In genomic region chr10:96294666-96295065, GRCm38 (mm10) we compare ENCODE assay signal across 12 mouse cellular contexts.
DNase-seq lines count a peak whose midpoint lies in the region; ATAC-seq and TF ChIP-seq lines count a peak whose summit lies in the region.
"Had no signal": no experiment of that assay in that cellular context is flagged by ENCODE, and none has a peak within 500 bp of the region (broad histone marks: within the 10 kb centered on the region; RNA-seq: fewer than 3 reads in every experiment).

No protein-coding gene starts in this region.

- no peak overlapping the region for H3K4me3 ChIP-seq in layer of hippocampus, adult 2 months
- no peak overlapping the region for H3K4me3 ChIP-seq in myocyte
- H3K4me3 ChIP-seq: embryonic facial prominence, embryonic 13.5 days; liver, embryonic 13.5 days had no signal

- no peaks in the 10 kb centered on the region for H3K79me2 ChIP-seq in myocyte (ENCODE audit: control insufficient read depth, insufficient read depth)

- no peaks in the 10 kb centered on the region for H3K27me3 ChIP-seq in myocyte (ENCODE audit: control insufficient read depth, insufficient read depth, insufficient read length)
- H3K27me3 ChIP-seq: embryonic facial prominence, embryonic 13.5 days; liver, embryonic 13.5 days had no signal

- peak; percentile 27 for DNase-seq in layer of hippocampus, adult 9-11 months
- DNase-seq in layer of hippocampus, adult 2 months (ENCODE audit: low spot score in 2 of 2) = no peak
- peak; percentile 2 for DNase-seq in adrenal gland, postnatal 25 days
- no peak for DNase-seq in layer of hippocampus, adult 8-10 months (ENCODE audit: low spot score in 2 of 2)
- no peak for DNase-seq in urinary bladder, postnatal 25 days (ENCODE audit: low spot score)
- DNase-seq in thymus, adult 18-20 months = no peak
- DNase-seq: liver, embryonic 13.5 days; right cerebral cortex, adult 18-20 months had no signal

- ATAC-seq in hematopoietic stem cell, adult 5-6 weeks (replicated peaks in 1 of 2; ENCODE audit: insufficient read depth in 1 of 2, low FRiP score in 2 of 2, low TSS enrichment in 1 of 2, low read depth in 1 of 2, poor library complexity in 2 of 2, severe bottlenecking in 2 of 2) = peak; percentile 48 to 65; a peak in 3 of 4 replicates

- H3K36me3 ChIP-seq in myocyte (ENCODE audit: control insufficient read depth, insufficient read depth) = no peaks in the 10 kb centered on the region
- H3K36me3 ChIP-seq: embryonic facial prominence, embryonic 13.5 days; G1E; liver, embryonic 13.5 days had no signal

- no peak for TF ChIP-seq CTCF in layer of hippocampus, adult 2 months (conservative IDR thresholded peaks at IDR 0.05)

- peak overlapping the region; percentile 15 for H3K4me2 ChIP-seq in myocyte (ENCODE audit: low read depth)
- H3K4me2 ChIP-seq: embryonic facial prominence, embryonic 13.5 days; liver, embryonic 13.5 days had no signal

- no peak overlapping the region for H3K27ac ChIP-seq in layer of hippocampus, adult 2 months
- H3K27ac ChIP-seq: embryonic facial prominence, embryonic 13.5 days; liver, embryonic 13.5 days had no signal

- TF ChIP-seq POLR2A in myocyte (IDR thresholded peaks at IDR 0.05; ENCODE audit: insufficient read length, low read depth) = no peak

- no peak overlapping the region for H3ac ChIP-seq in myocyte (ENCODE audit: control insufficient read depth, insufficient read length)

TF ChIP-seq in myocyte, 11 proteins besides CTCF, POLR2A, EP300 and RAD21:
- TF ChIP-seq E2F4 (IDR thresholded peaks at IDR 0.05; ENCODE audit: insufficient read depth) (no peak), TCF12 (IDR thresholded peaks at IDR 0.05; ENCODE audit: insufficient read depth, poor library complexity, severe bottlenecking) (no peak), POLR2AphosphoS2 (IDR thresholded peaks at IDR 0.05; ENCODE audit: insufficient read length, low read depth) (no peak), MYOD1 (IDR thresholded peaks at IDR 0.05; ENCODE audit: control insufficient read depth in 1 of 3, insufficient read length in 2 of 3, low read depth in 2 of 3) (no peak), CEBPB (IDR thresholded peaks at IDR 0.05; ENCODE audit: insufficient read depth, poor library complexity, severe bottlenecking) (no peak), TCF3 (IDR thresholded peaks at IDR 0.05; ENCODE audit: insufficient read length, low read depth) (no peak), SRF (IDR thresholded peaks at IDR 0.05; ENCODE audit: control insufficient read depth, insufficient read length, low read depth) (no peak), MAX (IDR thresholded peaks at IDR 0.05; ENCODE audit: low read depth) (no peak), MYOG (IDR thresholded peaks at IDR 0.05; ENCODE audit: control insufficient read depth in 1 of 3, insufficient read depth in 1 of 3, insufficient read length in 2 of 3, low read depth in 2 of 3) (no peak), REST (IDR thresholded peaks at IDR 0.05; ENCODE audit: insufficient read depth, insufficient read length) (no peak), USF1 (IDR thresholded peaks at IDR 0.05; ENCODE audit: low read depth) (no peak)

Comparison
In these comparisons a context has a peak if more than half of its experiments do, and no peak if none do; other contexts are left out.
1. DNase-seq: peak in layer of hippocampus, adult 9-11 months (single experiment) and adrenal gland, postnatal 25 days (single experiment); none in layer of hippocampus, adult 2 months (0 of 2), layer of hippocampus, adult 8-10 months (0 of 2), urinary bladder, postnatal 25 days (single experiment) and thymus, adult 18-20 months (0 of 2).